Mouse (Mus musculus): ENCODE measurements around the gene Arhgap44. TPM values are rescaled to one million over a fixed set of nuclear protein-coding genes. Genes with fewer than 3 reads are reported as not detected.

Arhgap44 gene
- polyA plus RNA-seq, 1 experiment from 2014 or later = 5.9 TPM

DNA sequence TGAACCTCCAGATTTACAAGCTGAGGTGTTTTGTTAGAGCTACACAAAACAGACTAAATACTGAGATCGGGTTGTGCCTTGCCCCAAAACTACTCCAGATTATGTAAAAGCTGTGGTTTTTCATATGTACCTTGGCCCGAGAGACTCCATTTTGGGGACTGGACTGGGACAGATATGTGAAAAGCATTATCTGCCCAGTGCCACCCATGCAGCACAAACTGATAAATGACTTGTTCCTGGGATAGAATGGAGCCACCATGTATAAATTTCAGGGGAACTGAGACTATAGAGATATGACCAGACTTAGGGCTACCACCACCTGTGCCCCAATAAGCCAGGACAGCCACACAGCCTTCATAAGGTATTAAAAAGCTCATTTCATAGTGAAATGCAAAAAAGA, 200.1 kb downstream of the Arhgap44 start:
- Histone ChIP-seq H3K4me3 (ENCODE audit: low read depth, low read length) (no peak overlapping the region), H3K9ac (ENCODE audit: low read length) (no peak overlapping the region), H3K27ac (ENCODE audit: low read depth, low read length) (no peak overlapping the region), H3K4me2 (ENCODE audit: low read depth) (no peak overlapping the region), H3K4me1 (ENCODE audit: control insufficient read depth, insufficient read depth, low read length) (peaks cover under 1% of the 10 kb centered on the region), H3K27me3 (ENCODE audit: control insufficient read depth, insufficient read depth, low read length) (no peaks in the 10 kb centered on the region), H3K9me3 (ENCODE audit: control insufficient read depth, low read length) (no peaks in the 10 kb centered on the region), H3K36me3 (ENCODE audit: control insufficient read depth, insufficient read depth, low read length) (no peaks in the 10 kb centered on the region)
- ATAC-seq (ENCODE audit: insufficient read depth, low FRiP score, low TSS enrichment) (no peak), DNase-seq (ENCODE audit: low spot score) (no peak)
- 94% methylated on average over 2 of the region's 2 CpGs for WGBS

DNA sequence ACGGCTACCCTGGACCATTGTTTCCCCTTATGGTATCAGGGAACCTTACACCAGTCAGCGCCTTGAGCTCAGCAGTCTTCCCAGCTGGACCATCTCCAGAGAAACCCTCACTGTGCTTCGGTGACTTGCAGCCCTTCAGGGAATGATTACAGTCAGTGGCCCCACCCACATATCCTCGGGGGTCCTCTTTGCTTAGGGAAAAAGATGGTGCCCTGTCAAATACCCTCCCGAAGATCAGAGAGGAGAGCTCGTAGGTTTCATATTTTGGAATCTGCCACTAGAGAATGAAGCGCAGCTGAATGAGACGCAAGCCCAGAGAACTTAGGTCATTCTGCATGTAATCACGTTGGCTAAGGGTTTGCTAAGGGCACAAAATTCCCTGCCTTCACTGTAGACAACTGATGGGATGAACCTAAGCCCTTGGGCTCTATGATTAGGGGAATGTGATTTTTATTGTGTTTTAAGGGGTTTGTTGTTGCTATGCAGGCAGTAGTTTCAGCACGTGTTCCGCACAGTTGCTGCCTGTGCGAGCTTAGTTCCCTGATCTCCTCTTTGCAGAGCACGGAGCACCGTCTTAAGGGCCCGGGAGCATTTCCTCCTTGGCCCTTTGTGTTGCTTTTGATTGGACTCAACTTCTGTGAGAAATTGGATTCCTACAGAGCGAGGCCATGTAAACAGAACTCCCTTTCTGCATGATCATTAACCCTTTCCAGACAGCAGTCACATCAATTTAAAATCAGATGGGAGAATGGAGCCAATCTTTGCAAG, 205.6 kb downstream of the Arhgap44 start:
- ATAC-seq (ENCODE audit: insufficient read depth, low FRiP score, low TSS enrichment) = no peak

More for the DNA sequence above, 205.6 kb downstream of the Arhgap44 start:
- 17% methylated on average over 16 of the region's 16 CpGs for WGBS
- no peak overlapping the region for H3K4me3 ChIP-seq (ENCODE audit: low read depth, low read length)
- no peak overlapping the region for H3K9ac ChIP-seq (ENCODE audit: low read length)
- H3K4me1 ChIP-seq (ENCODE audit: control insufficient read depth, insufficient read depth, low read length) = peaks cover 4% of the 10 kb centered on the region
- H3K36me3 ChIP-seq (ENCODE audit: control insufficient read depth, insufficient read depth, low read length) = no peaks in the 10 kb centered on the region
- H3K27ac ChIP-seq (ENCODE audit: low read depth, low read length) = no peak overlapping the region
- H3K9me3 ChIP-seq (ENCODE audit: control insufficient read depth, low read length) = no peaks in the 10 kb centered on the region
- no peaks in the 10 kb centered on the region for H3K27me3 ChIP-seq (ENCODE audit: control insufficient read depth, insufficient read depth, low read length)
- peak; percentile 31 for DNase-seq (ENCODE audit: low spot score)
- H3K4me2 ChIP-seq (ENCODE audit: low read depth) = 0 out of 2 replicates have a peak overlapping the region, but pooled peaks have one; percentile 7

Small RNAs within 50 kb of the gene (microRNA-seq; reads per million reads assigned to microRNA genes)
- not detected for gene Gm25991

Other genes with a start within 250 kb of the Arhgap44 start
- gene Elac2, start 183.9 kb downstream of the Arhgap44 start, polyA plus RNA-seq (2014; fragmentation: Nextera tagmentation; extraction: Ambion mirVana) = 36.6 and 43.0 TPM in 2 replicates
- gene 1700086D15Rik, start 3.1 kb downstream of the Arhgap44 start, polyA plus RNA-seq (2014; fragmentation: Nextera tagmentation; extraction: Ambion mirVana) = not detected in 2 replicates
- 0.99 and 2.5 TPM in 2 replicates for gene Myocd, start 107.0 kb upstream of the Arhgap44 start, polyA plus RNA-seq (2014; fragmentation: Nextera tagmentation; extraction: Ambion mirVana)

Measured in neural tube, embryonic 11.5 days (tissue).